Mouse (Mus musculus) neural tube, embryonic 12.5 days (tissue): ENCODE results near the gene Gcfc2. TPM values are rescaled to one million over a fixed set of nuclear protein-coding genes. Genes with fewer than 3 reads are reported as not detected.

Experiments
- ATAC-seq: fragments of 200-750 bp; cut with Nextera tagmentation; 2 replicates; pipeline ENCODE4 v1.8.0; 2017; ENCODE audit warnings: low read depth, mild to moderate bottlenecking, moderate TSS enrichment, moderate library complexity; ENCODE audit not compliant: low FRiP score
- H3K27ac ChIP-seq: fragments of 300-500 bp; sonication (generic); 2 replicates; pipeline ENCODE4 v1.5.1; 2016
- H3K27me3 ChIP-seq: fragments of 300-500 bp; sonication (generic); replicated peaks from 2 replicates; pipeline ENCODE4 v1.6.1; 2016; ENCODE audit warnings: mild to moderate bottlenecking
- H3K36me3 ChIP-seq: fragments of 300-500 bp; sonication (generic); 2 replicates; pipeline ENCODE4 v1.6.1; 2016; ENCODE audit warnings: mild to moderate bottlenecking
- H3K4me1 ChIP-seq: fragments of 300-500 bp; sonication (generic); 2 replicates; pipeline ENCODE4 v1.6.1; 2016
- H3K4me2 ChIP-seq: fragments of 300-500 bp; sonication (generic); replicated peaks from 2 replicates; pipeline ENCODE4 v1.6.1; 2016; ENCODE audit warnings: mild to moderate bottlenecking
- H3K4me3 ChIP-seq: fragments of 300-500 bp; sonication (generic); 2 replicates; pipeline ENCODE4 v1.5.1; 2016
- H3K9ac ChIP-seq: fragments of 300-500 bp; sonication (generic); 2 replicates; pipeline ENCODE4 v1.6.1; 2016; ENCODE audit warnings: mild to moderate bottlenecking
- H3K9me3 ChIP-seq: fragments of 300-500 bp; sonication (generic); 2 replicates; pipeline ENCODE4 v1.6.1; 2016; ENCODE audit warnings: mild to moderate bottlenecking
- WGBS: fragments of 180-500 bp; shearing (Covaris S2); methylation state at CpG from one replicate; pipeline ENCODE4 v1.1.7; 2016; 5-methylcytosine and 5-hydroxymethylcytosine counted together
- polyA plus RNA-seq: library from polyadenylated mRNA; unstranded; fragments of >200 nt; fragmentation: Nextera tagmentation; extraction: Ambion mirVana; gene quantifications from 2 replicates; pipeline ENCODE4 v1.2.1, GENCODE M21; 2016

The Gcfc2 gene
- polyA plus RNA-seq: 13.9 and 14.1 TPM in 2 replicates

- peak; percentile 95 for ATAC-seq
- H3K9me3 ChIP-seq: no peaks in the 10 kb centered on the region
- H3K4me2 ChIP-seq: peak within 1 kb of the TSS; percentile 70
- H3K4me1 ChIP-seq: peaks cover 8% of the 10 kb centered on the region
- H3K27ac ChIP-seq: no peak within 1 kb of the TSS
- H3K9ac ChIP-seq: peak within 1 kb of the TSS; percentile 84
- H3K36me3 ChIP-seq: peaks cover 11% of the 10 kb centered on the region
- H3K27me3 ChIP-seq: no peaks in the 10 kb centered on the region
- H3K4me3 ChIP-seq: peak within 1 kb of the TSS; percentile 65
- WGBS: under 1% methylated on average over 54 of the region's 56 CpGs
Observed at GRCm38 (mm10) chr6:81923523-81924142, at the start of gene Gcfc2. Gcfc2 (plus strand) TSS chr6:81923669.

- no peak for ATAC-seq
- WGBS: 58% methylated on average over 3 of the region's 3 CpGs
- Histone ChIP-seq H3K4me2 (no peak overlapping the region), H3K27ac (no peak overlapping the region), H3K4me1 (no peaks in the 10 kb centered on the region), H3K36me3 (no peaks in the 10 kb centered on the region), H3K27me3 (no peaks in the 10 kb centered on the region), H3K9me3 (no peaks in the 10 kb centered on the region), H3K4me3 (no peak overlapping the region), H3K9ac (no peak overlapping the region)
Observed at GRCm38 (mm10) chr6:81895678-81896230, 27.7 kb upstream of the Gcfc2 start.

- H3K9me3 ChIP-seq: no peaks in the 10 kb centered on the region
- H3K4me1 ChIP-seq: no peaks in the 10 kb centered on the region
- H3K4me2 ChIP-seq: no peak overlapping the region
- H3K27me3 ChIP-seq: no peaks in the 10 kb centered on the region
- H3K36me3 ChIP-seq: no peaks in the 10 kb centered on the region
- no peak overlapping the region for H3K4me3 ChIP-seq
- H3K9ac ChIP-seq: no peak overlapping the region
- WGBS: 88% methylated on average over 25 of the region's 25 CpGs
- no peak overlapping the region for H3K27ac ChIP-seq
- no peak for ATAC-seq
Observed at GRCm38 (mm10) chr6:81910302-81910855, 13.1 kb upstream of the Gcfc2 start.

GRCm38 (mm10) chr6:81911244-81911643 is 12.2 kb upstream of the Gcfc2 start:
- no peaks in the 10 kb centered on the region for H3K4me1 ChIP-seq
- no peaks in the 10 kb centered on the region for H3K36me3 ChIP-seq
- no peak for ATAC-seq
- H3K27me3 ChIP-seq: no peaks in the 10 kb centered on the region
- WGBS: 88% methylated on average over 5 of the region's 5 CpGs
- H3K4me2 ChIP-seq: no peak overlapping the region
- no peaks in the 10 kb centered on the region for H3K9me3 ChIP-seq
- H3K9ac ChIP-seq: no peak overlapping the region
- no peak overlapping the region for H3K27ac ChIP-seq
- H3K4me3 ChIP-seq: no peak overlapping the region

- no peak overlapping the region for H3K4me3 ChIP-seq
- WGBS: 86% methylated on average over 4 of the region's 4 CpGs
- no peaks in the 10 kb centered on the region for H3K4me1 ChIP-seq
- no peak overlapping the region for H3K4me2 ChIP-seq
- no peak overlapping the region for H3K27ac ChIP-seq
- no peaks in the 10 kb centered on the region for H3K9me3 ChIP-seq
- H3K36me3 ChIP-seq: no peaks in the 10 kb centered on the region
- H3K27me3 ChIP-seq: no peaks in the 10 kb centered on the region
- H3K9ac ChIP-seq: no peak overlapping the region
- no peak for ATAC-seq
Observed at GRCm38 (mm10) chr6:81911713-81912112, 11.8 kb upstream of the Gcfc2 start.

GRCm38 (mm10) chr6:81912177-81912576 is 11.3 kb upstream of the Gcfc2 start:
- no peak overlapping the region for H3K9ac ChIP-seq
- H3K9me3 ChIP-seq: no peaks in the 10 kb centered on the region
- no peaks in the 10 kb centered on the region for H3K4me1 ChIP-seq
- no peak for ATAC-seq
- no peak overlapping the region for H3K27ac ChIP-seq
- no peak overlapping the region for H3K4me2 ChIP-seq
- 83% methylated on average over 3 of the region's 3 CpGs for WGBS
- H3K27me3 ChIP-seq: no peaks in the 10 kb centered on the region
- H3K4me3 ChIP-seq: no peak overlapping the region
- no peaks in the 10 kb centered on the region for H3K36me3 ChIP-seq

GRCm38 (mm10) chr6:81924304-81924703 is 835 bp downstream of the Gcfc2 start:
- Histone ChIP-seq H3K4me2 (peak overlapping the region; percentile 70), H3K36me3 (peaks cover 11% of the 10 kb centered on the region), H3K9ac (peak overlapping the region; percentile 84; the same call in 1 of the 2 replicates), H3K4me1 (peaks cover 8% of the 10 kb centered on the region), H3K27me3 (no peaks in the 10 kb centered on the region), H3K9me3 (no peaks in the 10 kb centered on the region), H3K27ac (no peak overlapping the region), H3K4me3 (peak overlapping the region; percentile 65)
- 21% methylated on average over 5 of the region's 5 CpGs for WGBS
- ATAC-seq: 0 out of 2 replicates have a peak, but pooled peaks have one; percentile 14

GRCm38 (mm10) chr6:81929402-81929801 is 5.9 kb downstream of the Gcfc2 start:
- Histone ChIP-seq H3K9me3 (no peaks in the 10 kb centered on the region), H3K4me3 (no peak overlapping the region), H3K4me1 (peaks cover 3% of the 10 kb centered on the region), H3K4me2 (no peak overlapping the region), H3K9ac (no peak overlapping the region), H3K27ac (no peak overlapping the region), H3K27me3 (no peaks in the 10 kb centered on the region), H3K36me3 (peaks cover 50% of the 10 kb centered on the region)
- WGBS: 96% methylated on average over 4 of the region's 4 CpGs
- no peak for ATAC-seq

- Histone ChIP-seq H3K36me3 (peaks cover 62% of the 10 kb centered on the region), H3K27ac (no peak overlapping the region), H3K9me3 (no peaks in the 10 kb centered on the region), H3K4me3 (no peak overlapping the region), H3K4me1 (no peaks in the 10 kb centered on the region), H3K9ac (no peak overlapping the region), H3K4me2 (no peak overlapping the region), H3K27me3 (no peaks in the 10 kb centered on the region)
- 95% methylated on average over 3 of the region's 3 CpGs for WGBS
- no peak for ATAC-seq
Observed at GRCm38 (mm10) chr6:81933281-81933680, 9.8 kb downstream of the Gcfc2 start.

GRCm38 (mm10) chr6:81941718-81942117 is 18.2 kb downstream of the Gcfc2 start:
- Histone ChIP-seq H3K36me3 (peaks cover 51% of the 10 kb centered on the region), H3K4me1 (no peaks in the 10 kb centered on the region)
- 92% methylated on average over 5 of the region's 5 CpGs for WGBS

GRCm38 (mm10) chr6:81943281-81943680 is 19.8 kb downstream of the Gcfc2 start:
- peaks cover 63% of the 10 kb centered on the region for H3K36me3 ChIP-seq
- H3K27ac ChIP-seq: no peak overlapping the region
- no peak overlapping the region for H3K4me3 ChIP-seq
- ATAC-seq: no peak
- no peak overlapping the region for H3K9ac ChIP-seq
- no peaks in the 10 kb centered on the region for H3K4me1 ChIP-seq
- H3K9me3 ChIP-seq: no peaks in the 10 kb centered on the region
- no peak overlapping the region for H3K4me2 ChIP-seq
- no peaks in the 10 kb centered on the region for H3K27me3 ChIP-seq
- WGBS: 83% methylated on average over 2 of the region's 2 CpGs

More at GRCm38 (mm10) chr6:81941718-81942117, 18.2 kb downstream of the Gcfc2 start:
- no peak for ATAC-seq
- H3K9me3 ChIP-seq: no peaks in the 10 kb centered on the region
- H3K27ac ChIP-seq: no peak overlapping the region
- H3K4me2 ChIP-seq: no peak overlapping the region
- no peaks in the 10 kb centered on the region for H3K27me3 ChIP-seq
- H3K9ac ChIP-seq: no peak overlapping the region
- no peak overlapping the region for H3K4me3 ChIP-seq

- ATAC-seq: no peak
- H3K27me3 ChIP-seq: no peaks in the 10 kb centered on the region
- no peak overlapping the region for H3K27ac ChIP-seq
- H3K4me3 ChIP-seq: no peak overlapping the region
- no peak overlapping the region for H3K4me2 ChIP-seq
- H3K9ac ChIP-seq: no peak overlapping the region
- H3K36me3 ChIP-seq: peaks cover 70% of the 10 kb centered on the region
- WGBS: 92% methylated on average over 3 of the region's 3 CpGs
- no peaks in the 10 kb centered on the region for H3K4me1 ChIP-seq
- H3K9me3 ChIP-seq: no peaks in the 10 kb centered on the region
Observed at GRCm38 (mm10) chr6:81944432-81944831, 21.0 kb downstream of the Gcfc2 start.
